Mouse (Mus musculus) limb, embryonic 11.5 days (tissue): Measurements from ENCODE around the gene Snx19. TPM values are rescaled to one million over a fixed set of nuclear protein-coding genes. Genes with fewer than 3 reads are reported as not detected.

Experiments used
- ATAC-seq: fragments of 200-750 bp; cut with Nextera tagmentation; 2 replicates; pipeline ENCODE4 v1.8.0; 2017; ENCODE audit warnings: low read depth; ENCODE audit not compliant: insufficient number of reproducible peaks, low FRiP score, low TSS enrichment
- DNase-seq: peaks from one replicate; pipeline ENCODE4 v3.0.0-alpha.2; 2015; ENCODE audit warnings: low spot score
- H3K27ac ChIP-seq: fragments of 300-500 bp; sonication (generic); replicated peaks from 2 replicates; pipeline ENCODE4 v1.5.1; 2014; ENCODE audit warnings: low read depth, mild to moderate bottlenecking, low read length
- H3K27me3 ChIP-seq: fragments of 300-500 bp; sonication (generic); 2 replicates; pipeline ENCODE4 v1.6.1; 2014; ENCODE audit warnings: mild to moderate bottlenecking, low read length, mixed read lengths; ENCODE audit not compliant: control insufficient read depth, insufficient read depth
- H3K36me3 ChIP-seq: fragments of 300-500 bp; sonication (generic); 2 replicates; pipeline ENCODE4 v1.6.1; 2014; ENCODE audit warnings: mild to moderate bottlenecking, low read length, moderate library complexity, mixed read lengths; ENCODE audit not compliant: control insufficient read depth, insufficient read depth
- H3K4me1 ChIP-seq: fragments of 300-500 bp; sonication (generic); 2 replicates; pipeline ENCODE4 v1.6.1; 2014; ENCODE audit warnings: low read length, mixed read lengths; ENCODE audit not compliant: control insufficient read depth, insufficient read depth
- H3K4me2 ChIP-seq: fragments of 300-500 bp; sonication (generic); 2 replicates; pipeline ENCODE4 v1.6.1; 2014; ENCODE audit warnings: low read depth, mild to moderate bottlenecking, moderate library complexity; ENCODE audit not compliant: severe bottlenecking
- H3K4me3 ChIP-seq: fragments of 300-500 bp; sonication (generic); 2 replicates; pipeline ENCODE4 v1.5.1; 2014; ENCODE audit warnings: low read depth, low read length
- H3K9ac ChIP-seq: fragments of 300-500 bp; sonication (generic); 2 replicates; pipeline ENCODE4 v1.6.1; 2014; ENCODE audit warnings: mild to moderate bottlenecking, low read length
- H3K9me3 ChIP-seq: fragments of 300-500 bp; sonication (generic); 2 replicates; pipeline ENCODE4 v1.6.1; 2016; ENCODE audit warnings: low read length; ENCODE audit not compliant: control insufficient read depth
- WGBS: fragments of 180-500 bp; shearing (Covaris S2); extraction: QIAGEN DNeasy Blood & Tissue Kit; methylation state at CpG from one replicate; pipeline ENCODE4 v1.1.7; 2014; 5-methylcytosine and 5-hydroxymethylcytosine counted together
- polyA plus RNA-seq: library from polyadenylated mRNA; unstranded; fragments of >200 nt; fragmentation: Nextera tagmentation; extraction: Ambion mirVana; gene quantifications from 2 replicates; pipeline ENCODE4 v1.2.1, GENCODE M21; 2014

Snx19 gene
- polyA plus RNA-seq, 1 experiment from 2014 or later: 21.9 TPM

GRCm38 (mm10) chr9:30454527-30454926 lies 27.6 kb downstream of the Snx19 start:
- Histone ChIP-seq H3K4me1 (no peaks in the 10 kb centered on the region), H3K27me3 (no peaks in the 10 kb centered on the region), H3K9me3 (no peaks in the 10 kb centered on the region), H3K4me2 (no peak overlapping the region), H3K36me3 (peaks cover 4% of the 10 kb centered on the region; the same call in 1 of the 2 replicates), H3K27ac (no peak overlapping the region), H3K4me3 (no peak overlapping the region), H3K9ac (no peak overlapping the region)
- no peak for ATAC-seq
- DNase-seq: no peak
- WGBS: 94% methylated on average over 2 of the region's 2 CpGs

GRCm38 (mm10) chr9:30456250-30456649 lies 29.3 kb downstream of the Snx19 start:
- Histone ChIP-seq H3K4me1 (no peaks in the 10 kb centered on the region), H3K4me3 (no peak overlapping the region), H3K4me2 (no peak overlapping the region), H3K27ac (no peak overlapping the region), H3K9me3 (no peaks in the 10 kb centered on the region), H3K36me3 (peaks cover 4% of the 10 kb centered on the region; the same call in 1 of the 2 replicates), H3K9ac (no peak overlapping the region), H3K27me3 (no peaks in the 10 kb centered on the region)
- 86% methylated on average over 6 of the region's 6 CpGs for WGBS
- DNase-seq (no peak), ATAC-seq (no peak)

GRCm38 (mm10) chr9:30460501-30460900 lies 33.6 kb downstream of the Snx19 start:
- Histone ChIP-seq H3K27ac (no peak overlapping the region), H3K4me1 (no peaks in the 10 kb centered on the region), H3K27me3 (no peaks in the 10 kb centered on the region), H3K9me3 (no peaks in the 10 kb centered on the region), H3K4me2 (no peak overlapping the region), H3K4me3 (no peak overlapping the region), H3K36me3 (no peaks in the 10 kb centered on the region; the same call in 1 of the 2 replicates), H3K9ac (no peak overlapping the region)
- WGBS: 85% methylated on average over 8 of the region's 8 CpGs
- no peak for ATAC-seq
- DNase-seq: no peak

GRCm38 (mm10) chr9:30464661-30465060 lies 37.8 kb downstream of the Snx19 start:
- H3K27me3 ChIP-seq: no peaks in the 10 kb centered on the region
- DNase-seq (no peak), ATAC-seq (no peak)
- no peak overlapping the region for H3K27ac ChIP-seq
- H3K4me1 ChIP-seq: no peaks in the 10 kb centered on the region
- no peaks in the 10 kb centered on the region for H3K9me3 ChIP-seq
- no peaks in the 10 kb centered on the region; the same call in 1 of the 2 replicates for H3K36me3 ChIP-seq
- WGBS: 85% methylated on average over 4 of the region's 4 CpGs
- H3K9ac ChIP-seq: no peak overlapping the region
- H3K4me2 ChIP-seq: no peak overlapping the region
- H3K4me3 ChIP-seq: no peak overlapping the region

- no peaks in the 10 kb centered on the region for H3K27me3 ChIP-seq
- H3K36me3 ChIP-seq: no peaks in the 10 kb centered on the region
- DNase-seq (no peak), ATAC-seq (no peak; the same call in 1 of the 2 replicates)
- H3K4me3 ChIP-seq: no peak overlapping the region
- H3K4me1 ChIP-seq: no peaks in the 10 kb centered on the region
- no peak overlapping the region for H3K4me2 ChIP-seq
- H3K9me3 ChIP-seq: no peaks in the 10 kb centered on the region
- H3K9ac ChIP-seq: no peak overlapping the region
- H3K27ac ChIP-seq: no peak overlapping the region
- WGBS: 72% methylated on average over 4 of the region's 4 CpGs
Observed at GRCm38 (mm10) chr9:30480043-30480442, 53.1 kb downstream of the Snx19 start.

GRCm38 (mm10) chr9:30480464-30480863 lies 53.6 kb downstream of the Snx19 start:
- Histone ChIP-seq H3K9me3 (no peaks in the 10 kb centered on the region), H3K4me1 (no peaks in the 10 kb centered on the region), H3K4me2 (no peak overlapping the region), H3K36me3 (no peaks in the 10 kb centered on the region), H3K27ac (no peak overlapping the region), H3K4me3 (no peak overlapping the region), H3K27me3 (no peaks in the 10 kb centered on the region), H3K9ac (no peak overlapping the region)
- peak; percentile 99 for DNase-seq
- WGBS: 3% methylated on average over 6 of the region's 6 CpGs
- ATAC-seq: peak; percentile 75; the same call in 1 of the 2 replicates

GRCm38 (mm10) chr9:30482116-30482515 lies 55.2 kb downstream of the Snx19 start:
- no peaks in the 10 kb centered on the region for H3K27me3 ChIP-seq
- WGBS: 93% methylated on average over 4 of the region's 4 CpGs
- no peaks in the 10 kb centered on the region for H3K4me1 ChIP-seq
- H3K9ac ChIP-seq: no peak overlapping the region
- DNase-seq (no peak), ATAC-seq (no peak)
- no peaks in the 10 kb centered on the region for H3K9me3 ChIP-seq
- no peak overlapping the region for H3K4me2 ChIP-seq
- no peak overlapping the region for H3K4me3 ChIP-seq
- H3K36me3 ChIP-seq: no peaks in the 10 kb centered on the region
- no peak overlapping the region for H3K27ac ChIP-seq

GRCm38 (mm10) chr9:30484183-30484582 lies 57.3 kb downstream of the Snx19 start:
- Histone ChIP-seq H3K27ac (no peak overlapping the region), H3K36me3 (no peaks in the 10 kb centered on the region), H3K4me3 (no peak overlapping the region), H3K9me3 (no peaks in the 10 kb centered on the region), H3K9ac (no peak overlapping the region), H3K27me3 (no peaks in the 10 kb centered on the region), H3K4me2 (no peak overlapping the region), H3K4me1 (no peaks in the 10 kb centered on the region)
- DNase-seq (no peak), ATAC-seq (no peak)
- WGBS: 92% methylated on average over 3 of the region's 3 CpGs

GRCm38 (mm10) chr9:30485161-30485560 lies 58.3 kb downstream of the Snx19 start:
- Histone ChIP-seq H3K4me1 (no peaks in the 10 kb centered on the region), H3K27me3 (no peaks in the 10 kb centered on the region), H3K9ac (no peak overlapping the region), H3K4me2 (no peak overlapping the region), H3K36me3 (no peaks in the 10 kb centered on the region), H3K9me3 (no peaks in the 10 kb centered on the region), H3K27ac (no peak overlapping the region), H3K4me3 (no peak overlapping the region)
- DNase-seq: no peak
- ATAC-seq: no peak
- 86% methylated on average over 2 of the region's 2 CpGs for WGBS
